Mouse (Mus musculus): ENCODE results near the gene Mb.

GRCm38 (mm10) chr15:76987137-76987536 is 63.3 kb downstream of the Mb start:
- TF ChIP-seq CTCF (IDR thresholded peaks at IDR 0.05; ENCODE audit: control insufficient read depth, insufficient read depth, low read length) = no peak
- no peak for TF ChIP-seq POLR2A (IDR thresholded peaks at IDR 0.05; ENCODE audit: borderline replicate concordance, control insufficient read depth, low read depth, low read length)
